Mouse (Mus musculus) lung, postnatal 0 days (tissue): ENCODE results near the gene Kitl. TPM values are rescaled to one million over a fixed set of nuclear protein-coding genes. Genes with fewer than 3 reads are reported as not detected.
A peak's percentile ranks its signal among the peaks of the same experiment; 100 is the strongest.

ENCODE experiments used
- ATAC-seq: fragments of 200-750 bp; cut with Nextera tagmentation; 2 replicates; pipeline ENCODE4 v1.8.0; 2017; ENCODE audit warnings: moderate library complexity
- DNase-seq: peaks from one replicate; pipeline ENCODE4 v3.0.0-alpha.2; 2016; ENCODE audit warnings: low spot score
- H3K27ac ChIP-seq: fragments of 300-500 bp; sonication (generic); 2 replicates; pipeline ENCODE4 v1.5.1; 2014; ENCODE audit warnings: antibody characterized with exemption, mild to moderate bottlenecking, low read length, mixed read lengths
- H3K27me3 ChIP-seq: fragments of 300-500 bp; sonication (generic); replicated peaks from 2 replicates; pipeline ENCODE4 v1.6.1; 2014; ENCODE audit warnings: low read length, mixed read lengths; ENCODE audit not compliant: insufficient read depth
- H3K36me3 ChIP-seq: fragments of 300-500 bp; sonication (generic); 2 replicates; pipeline ENCODE4 v1.6.1; 2014; ENCODE audit warnings: low read length, mixed read lengths; ENCODE audit not compliant: insufficient read depth
- H3K4me1 ChIP-seq: fragments of 300-500 bp; sonication (generic); 2 replicates; pipeline ENCODE4 v1.6.1; 2014; ENCODE audit warnings: antibody characterized with exemption, low read depth, low read length, mixed read lengths; ENCODE audit not compliant: insufficient read depth
- H3K4me2 ChIP-seq: fragments of 300-500 bp; sonication (generic); replicated peaks from 2 replicates; pipeline ENCODE4 v1.6.1; 2014; ENCODE audit warnings: low read depth, mild to moderate bottlenecking, low read length, moderate library complexity, mixed read lengths
- H3K4me3 ChIP-seq: fragments of 300-500 bp; sonication (generic); 2 replicates; pipeline ENCODE4 v1.5.1; 2014; ENCODE audit warnings: low read depth, low read length
- H3K9ac ChIP-seq: fragments of 300-500 bp; sonication (generic); replicated peaks from 2 replicates; pipeline ENCODE4 v1.6.1; 2014; ENCODE audit warnings: low read depth, mild to moderate bottlenecking
- H3K9me3 ChIP-seq: fragments of 300-500 bp; sonication (generic); 2 replicates; pipeline ENCODE4 v1.6.1; 2016; ENCODE audit warnings: low read length, mixed read lengths
- CTCF ChIP-seq: IDR thresholded peaks from 2 replicates; pipeline ENCODE4 v1.5.1; 2016; ENCODE audit warnings: antibody characterized with exemption, mild to moderate bottlenecking
- EP300 ChIP-seq: IDR thresholded peaks from 2 replicates; pipeline ENCODE4 v1.6.1; 2016; ENCODE audit warnings: antibody characterized with exemption, mild to moderate bottlenecking, control low read depth
- WGBS: fragments of 180-500 bp; shearing (Covaris S2); extraction: QIAGEN DNeasy Blood & Tissue Kit; methylation state at CpG from one replicate; pipeline ENCODE4 v1.1.7; 2014; 5-methylcytosine and 5-hydroxymethylcytosine counted together
- polyA plus RNA-seq: library from polyadenylated mRNA; unstranded; fragments of >200 nt; fragmentation: Nextera tagmentation; extraction: Ambion mirVana; gene quantifications from 2 replicates; pipeline ENCODE4 v1.2.1, GENCODE M21; 2015

Kitl gene
- polyA plus RNA-seq, 1 experiment from 2014 or later: 75.2 TPM

DNA sequence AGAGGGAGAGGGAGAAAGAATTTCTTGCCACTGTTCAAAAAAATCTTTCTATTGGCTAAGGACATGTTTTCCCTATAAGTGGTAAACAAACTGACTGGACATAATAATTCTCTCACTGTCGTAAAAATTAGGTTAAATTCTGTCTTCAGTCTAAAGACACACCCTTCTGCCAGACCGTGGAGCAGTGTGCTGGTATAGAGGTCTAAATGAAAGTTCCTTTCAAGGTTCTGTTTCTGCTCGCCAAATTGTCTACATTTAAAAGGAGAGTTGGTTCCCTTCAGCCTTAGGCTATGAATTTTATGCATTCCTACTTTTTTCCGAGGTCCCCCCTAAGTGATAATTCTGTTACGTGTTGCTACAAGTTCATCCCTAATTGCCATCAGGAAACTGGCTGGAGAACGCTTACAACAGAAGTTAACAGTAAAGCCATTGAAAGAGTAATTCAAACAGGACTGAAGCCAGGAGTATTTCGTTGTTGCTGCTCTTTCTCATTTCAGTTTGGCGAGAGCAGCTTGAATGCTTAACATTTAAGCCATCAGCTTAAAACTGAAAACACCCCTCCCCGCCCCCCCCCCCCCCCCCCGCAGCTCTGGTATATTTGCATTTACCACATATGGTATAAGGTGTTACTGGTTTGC is 35.8 kb downstream of the Kitl start:
- Histone ChIP-seq H3K4me3 (no peak overlapping the region), H3K27ac (0 out of 2 replicates have a peak overlapping the region, but pooled peaks have one; percentile 1), H3K27me3 (no peaks in the 10 kb centered on the region), H3K4me2 (no peak overlapping the region), H3K4me1 (no peaks in the 10 kb centered on the region; the same call in 1 of the 2 replicates), H3K9ac (no peak overlapping the region), H3K9me3 (no peaks in the 10 kb centered on the region), H3K36me3 (no peaks in the 10 kb centered on the region)
- no peak for TF ChIP-seq EP300
- TF ChIP-seq CTCF: no peak
- 31% methylated on average over 9 of the region's 10 CpGs for WGBS
- ATAC-seq (no peak), DNase-seq (peak; percentile 51)

DNA sequence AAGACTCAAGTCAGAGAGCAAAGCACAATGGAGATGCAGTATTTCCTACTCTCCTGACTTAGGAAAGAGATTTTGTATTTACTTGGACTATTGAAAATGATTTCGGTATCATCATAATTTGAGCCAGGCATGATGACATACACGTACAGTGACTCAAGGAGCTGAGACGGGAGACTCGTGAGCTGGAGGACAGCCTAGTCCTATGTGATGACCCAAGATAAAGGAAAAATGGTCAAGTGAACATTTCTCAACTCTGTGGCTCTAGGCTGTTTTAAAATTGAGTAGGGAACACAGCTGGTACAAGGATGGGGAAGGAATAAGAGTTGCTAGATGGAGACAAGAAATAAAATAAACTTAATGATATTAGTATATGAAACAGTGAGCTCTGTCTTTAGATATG is 37.0 kb downstream of the Kitl start:
- H3K4me2 ChIP-seq: no peak overlapping the region
- TF ChIP-seq EP300 (0 out of 2 replicates have a peak, but pooled peaks have one; percentile 53), CTCF (no peak)
- DNase-seq (peak; percentile 74), ATAC-seq (peak; percentile 67)
- 68% methylated on average over 4 of the region's 4 CpGs for WGBS
- no peak overlapping the region for H3K4me3 ChIP-seq
- no peaks in the 10 kb centered on the region for H3K9me3 ChIP-seq
- no peaks in the 10 kb centered on the region for H3K36me3 ChIP-seq
- H3K4me1 ChIP-seq: no peaks in the 10 kb centered on the region; the same call in 1 of the 2 replicates
- peak overlapping the region; percentile 51 for H3K27ac ChIP-seq
- H3K27me3 ChIP-seq: no peaks in the 10 kb centered on the region
- no peak overlapping the region for H3K9ac ChIP-seq

DNA sequence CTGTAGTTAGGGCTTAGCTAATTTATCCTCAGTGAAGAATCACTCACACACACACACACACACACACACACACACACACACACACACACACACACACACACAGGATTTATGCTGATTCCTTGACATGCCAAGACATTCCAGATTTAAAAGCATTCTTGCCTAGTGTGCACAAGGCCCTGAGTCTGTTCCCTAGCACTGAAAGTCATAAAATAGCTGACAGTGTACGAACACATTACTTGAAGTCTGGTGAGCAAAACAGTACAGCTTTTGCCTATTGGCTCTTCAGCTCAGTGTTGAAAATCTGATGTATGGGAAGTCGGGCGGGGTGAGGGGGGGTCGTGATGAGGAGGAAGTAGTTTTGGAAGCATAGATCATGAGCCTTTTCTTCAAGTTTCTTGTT is 37.5 kb downstream of the Kitl start:
- no peak overlapping the region for H3K4me2 ChIP-seq
- 0 out of 2 replicates have a peak, but pooled peaks have one; percentile 11 for ATAC-seq
- TF ChIP-seq EP300: no peak
- no peak for TF ChIP-seq CTCF
- H3K27me3 ChIP-seq: no peaks in the 10 kb centered on the region
- H3K36me3 ChIP-seq: no peaks in the 10 kb centered on the region
- WGBS: 61% methylated on average over 4 of the region's 4 CpGs
- H3K9ac ChIP-seq: no peak overlapping the region
- H3K4me1 ChIP-seq: no peaks in the 10 kb centered on the region; the same call in 1 of the 2 replicates
- H3K9me3 ChIP-seq: no peaks in the 10 kb centered on the region
- DNase-seq: peak; percentile 39
- no peak overlapping the region for H3K4me3 ChIP-seq
- H3K27ac ChIP-seq: no peak overlapping the region

DNA sequence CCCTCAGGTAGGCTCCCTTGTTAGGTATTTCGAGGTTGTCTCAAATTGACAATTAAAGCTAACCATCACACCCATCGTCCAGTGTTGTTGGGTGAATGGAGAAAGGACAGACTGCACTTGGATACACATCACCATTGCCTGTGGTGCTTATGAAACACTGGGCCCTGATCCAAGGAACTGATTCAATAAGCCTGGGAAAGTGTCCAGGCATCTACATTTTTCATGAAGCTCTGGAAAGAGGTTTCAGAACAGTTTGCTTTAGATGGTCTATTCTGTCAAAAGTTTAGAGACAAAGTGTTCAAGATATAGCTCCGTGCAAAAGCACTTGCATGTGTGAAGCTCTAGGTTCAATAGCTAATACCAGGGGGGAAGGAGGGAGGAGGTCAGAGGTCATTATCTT is 38.6 kb downstream of the Kitl start:
- Histone ChIP-seq H3K4me3 (no peak overlapping the region), H3K27ac (peak overlapping the region; percentile 23; the same call in 1 of the 2 replicates), H3K36me3 (no peaks in the 10 kb centered on the region), H3K9me3 (no peaks in the 10 kb centered on the region), H3K27me3 (no peaks in the 10 kb centered on the region), H3K9ac (no peak overlapping the region), H3K4me1 (no peaks in the 10 kb centered on the region; the same call in 1 of the 2 replicates), H3K4me2 (no peak overlapping the region)
- WGBS: 40% methylated on average over 3 of the region's 3 CpGs
- peak; percentile 65 for ATAC-seq
- TF ChIP-seq EP300 (peak; percentile 37; the same call in 1 of the 2 replicates), CTCF (no peak)
- peak; percentile 85 for DNase-seq

DNA sequence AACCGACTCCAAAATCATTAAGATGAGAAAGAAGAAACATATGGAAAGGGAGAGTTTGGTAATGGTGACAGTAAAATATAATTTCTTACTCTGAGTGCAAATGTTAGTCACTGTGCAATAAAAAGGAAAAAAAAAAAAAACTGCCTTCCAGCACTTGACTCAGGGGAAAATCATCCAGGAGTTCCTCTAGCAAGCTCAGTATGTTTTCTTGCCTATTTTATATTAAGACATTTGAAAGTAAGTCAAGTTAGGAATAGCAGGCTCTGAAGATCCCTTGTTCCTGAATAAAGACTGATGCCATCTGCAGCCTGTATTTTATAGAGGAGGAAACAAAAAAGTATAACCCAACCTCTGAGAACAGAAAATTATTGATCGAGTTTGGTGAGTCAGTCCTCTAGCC is 39.7 kb downstream of the Kitl start:
- Histone ChIP-seq H3K9ac (no peak overlapping the region), H3K4me3 (no peak overlapping the region), H3K9me3 (no peaks in the 10 kb centered on the region), H3K4me2 (no peak overlapping the region), H3K36me3 (no peaks in the 10 kb centered on the region), H3K27ac (no peak overlapping the region), H3K27me3 (no peaks in the 10 kb centered on the region), H3K4me1 (no peaks in the 10 kb centered on the region; the same call in 1 of the 2 replicates)
- ATAC-seq (no peak), DNase-seq (no peak)
- WGBS: 84% methylated on average over 2 of the region's 2 CpGs
- TF ChIP-seq CTCF (no peak), EP300 (no peak)

DNA sequence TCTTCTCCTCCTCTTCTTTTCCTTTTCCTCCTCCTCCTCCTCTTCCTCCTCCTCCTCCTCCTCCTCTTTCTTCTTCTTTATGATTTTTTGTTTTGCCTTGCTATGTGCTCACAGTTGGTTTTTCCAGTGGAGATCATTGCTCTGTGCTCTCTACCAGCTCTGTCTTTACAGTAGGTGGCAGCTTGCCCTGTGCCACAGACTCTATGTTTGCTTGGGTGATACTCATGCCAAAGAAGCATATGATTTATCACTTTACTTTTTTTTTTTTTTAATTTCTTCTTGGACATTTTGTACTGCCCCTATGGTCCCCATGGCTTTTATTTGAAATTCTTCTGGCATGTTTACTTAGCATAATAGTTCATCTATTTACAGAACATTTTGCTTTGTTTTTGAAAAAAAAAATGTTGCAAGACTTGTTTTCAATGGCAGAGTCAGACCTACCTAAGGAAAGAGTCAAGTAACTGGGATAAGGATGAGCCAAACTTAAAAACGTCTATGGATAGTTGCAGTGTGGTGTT is 41.7 kb downstream of the Kitl start:
- WGBS: 20% methylated on average over 1 of the region's 1 CpGs
- ATAC-seq (peak; percentile 46), DNase-seq (peak; percentile 56)
- Histone ChIP-seq H3K4me1 (no peaks in the 10 kb centered on the region; the same call in 1 of the 2 replicates), H3K27ac (no peak overlapping the region), H3K9me3 (no peaks in the 10 kb centered on the region), H3K4me2 (no peak overlapping the region), H3K4me3 (no peak overlapping the region), H3K9ac (no peak overlapping the region), H3K27me3 (no peaks in the 10 kb centered on the region), H3K36me3 (no peaks in the 10 kb centered on the region)
- TF ChIP-seq CTCF (0 out of 2 replicates have a peak, but pooled peaks have one; percentile 7), EP300 (peak; percentile 89)
